Mouse (Mus musculus) left cerebral cortex, adult 9 months (tissue): Measurements from ENCODE around the gene Eef1a2.
A peak's percentile ranks its signal among the peaks of the same experiment; 100 is the strongest.

Experiments used
- DNase-seq, 2 experiments: peaks; one replicate each; pipeline ENCODE4 v3.0.0; 2022; ENCODE audit warnings: low spot score in 2 of 2

Eef1a2 gene

DNA sequence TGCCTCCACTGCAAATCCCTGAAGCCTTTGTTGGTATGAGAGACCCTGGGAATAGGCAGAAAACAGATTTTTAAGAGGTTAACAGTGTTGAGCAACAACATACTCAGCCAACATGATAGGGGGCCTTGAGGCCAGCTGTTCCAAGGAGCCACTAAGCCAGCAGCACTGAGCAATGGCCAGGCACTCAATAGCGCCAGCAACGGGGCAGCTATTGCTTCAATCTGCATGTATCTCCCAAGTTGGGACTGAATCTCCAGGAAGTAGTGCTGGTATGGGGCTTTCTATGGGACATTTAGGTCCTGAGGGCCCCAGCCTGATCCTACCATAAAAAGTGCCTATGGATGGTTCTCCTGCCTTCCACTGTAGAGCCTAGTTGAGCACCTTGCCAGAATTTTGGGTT lies 1.7 kb upstream of the Eef1a2 start:
- no peak for DNase-seq

GRCm38 (mm10) chr2:181157716-181158302 lies 995 bp upstream of the Eef1a2 start:
- no peak for DNase-seq

GRCm38 (mm10) chr2:181157180-181157579 lies 366 bp upstream of the Eef1a2 start:
- DNase-seq: no peak

GRCm38 (mm10) chr2:181155801-181156200 lies 1.0 kb downstream of the Eef1a2 start:
- DNase-seq: no peak

DNA sequence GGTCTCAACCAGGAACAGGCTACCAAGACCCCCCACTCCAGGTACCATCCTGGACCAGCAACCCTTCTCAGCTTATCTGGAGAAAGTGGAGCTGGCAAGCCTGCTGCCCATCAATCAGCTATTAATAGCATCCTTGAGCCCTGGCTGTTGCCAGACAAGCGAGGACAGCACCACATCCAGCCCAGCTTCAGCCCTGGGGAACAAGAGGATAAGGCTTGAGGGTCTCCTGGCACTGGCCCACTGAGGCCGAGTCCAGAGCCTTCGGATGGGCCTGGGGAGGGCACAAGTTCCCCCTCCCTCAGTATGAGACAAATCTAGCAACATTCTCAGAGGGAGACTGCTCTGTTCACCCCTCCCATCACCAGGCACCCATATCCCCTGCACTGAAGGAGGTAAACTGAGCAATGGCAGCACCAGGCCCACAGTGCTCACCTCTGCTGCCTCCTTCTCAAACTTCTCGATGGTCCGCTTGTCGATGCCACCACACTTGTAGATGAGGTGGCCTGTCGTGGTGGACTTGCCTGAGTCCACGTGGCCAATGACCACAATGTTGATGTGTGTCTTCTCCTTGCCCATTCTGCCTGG lies 1.9 kb downstream of the Eef1a2 start:
- DNase-seq: no peak

GRCm38 (mm10) chr2:181154361-181154760 lies 2.5 kb downstream of the Eef1a2 start:
- no peak for DNase-seq

DNA sequence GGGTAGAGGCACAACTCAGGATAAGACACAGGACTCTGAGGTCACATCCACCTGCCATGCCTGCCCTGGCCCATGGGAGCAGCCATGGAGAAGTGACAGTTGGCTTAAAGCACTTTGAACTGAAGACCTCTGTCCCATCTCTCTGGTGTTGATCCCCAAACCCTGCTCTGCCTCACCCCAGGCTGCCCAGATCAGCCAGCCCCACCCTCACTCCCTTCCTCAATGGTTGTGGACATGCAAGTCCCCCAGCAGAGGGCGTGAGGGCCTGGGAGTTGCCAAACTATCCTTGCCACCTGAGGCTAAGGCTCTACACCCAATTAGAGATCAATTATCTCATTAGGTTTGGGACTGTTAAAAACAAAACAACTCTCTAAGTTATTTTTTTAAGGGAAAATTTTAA lies 3.0 kb downstream of the Eef1a2 start:
- DNase-seq: no peak

DNA sequence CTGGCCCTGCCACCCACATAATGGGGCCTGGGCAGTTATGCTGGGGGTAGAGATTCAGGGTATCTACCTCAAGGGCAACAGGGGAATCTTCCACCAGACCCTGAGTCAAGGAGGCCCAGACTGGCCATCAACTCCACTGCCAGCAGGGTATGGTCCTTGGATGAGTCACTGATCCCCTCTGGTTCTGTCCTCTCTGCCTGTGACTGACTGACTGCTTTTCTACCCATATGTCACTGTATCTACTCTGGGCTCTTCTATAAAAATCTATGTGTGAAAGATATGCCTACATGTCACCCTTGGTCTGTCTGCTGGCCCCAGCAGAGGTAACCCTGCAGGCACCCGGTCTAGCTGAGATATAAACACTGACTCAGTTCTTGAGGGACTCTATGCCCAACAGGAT lies 3.7 kb downstream of the Eef1a2 start:
- no peak for DNase-seq

GRCm38 (mm10) chr2:181152701-181153100 lies 4.1 kb downstream of the Eef1a2 start:
- peak in 1 of 2 experiments; percentile 37 for DNase-seq

- peak; percentile 72 to 77 for DNase-seq
These were observed 6.5 kb downstream of the Eef1a2 start for GRCm38 (mm10) chr2:181150281-181150680.

- DNase-seq: peak in 1 of 2 experiments; percentile 9
These were observed 8.4 kb downstream of the Eef1a2 start for GRCm38 (mm10) chr2:181148318-181148955.

- no peak for DNase-seq
These were observed 9.1 kb downstream of the Eef1a2 start for GRCm38 (mm10) chr2:181147546-181148317.

DNA sequence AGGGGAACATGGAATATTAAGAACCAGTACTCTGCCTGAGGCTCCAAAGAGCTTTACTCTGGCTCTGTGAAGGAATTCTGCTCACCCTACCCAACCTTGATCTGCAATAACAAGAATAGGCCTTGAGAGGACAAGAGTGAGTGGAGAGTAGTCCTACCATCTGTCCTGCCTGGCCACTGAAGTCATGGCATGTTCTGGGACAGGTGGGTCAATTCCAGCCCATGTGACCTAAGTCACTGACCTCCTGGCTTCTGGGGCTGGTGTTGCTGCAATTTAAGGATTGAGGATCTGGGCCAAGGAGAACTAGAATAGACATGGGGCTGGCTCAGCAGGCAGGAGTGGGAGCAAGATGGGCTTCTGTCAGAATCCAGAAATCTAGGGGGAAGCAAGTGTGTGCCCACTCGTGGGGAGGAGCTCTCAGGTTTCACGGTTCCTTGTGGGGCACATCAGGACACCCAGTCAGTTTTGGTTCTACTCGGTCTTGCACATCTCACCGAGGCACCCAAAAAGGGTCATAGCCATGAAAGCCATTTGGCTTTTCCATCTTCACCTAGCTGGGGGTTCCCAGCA lies 9.8 kb downstream of the Eef1a2 start:
- no peak for DNase-seq

- DNase-seq: no peak
These were observed 12.1 kb downstream of the Eef1a2 start for GRCm38 (mm10) chr2:181144675-181145074.

DNA sequence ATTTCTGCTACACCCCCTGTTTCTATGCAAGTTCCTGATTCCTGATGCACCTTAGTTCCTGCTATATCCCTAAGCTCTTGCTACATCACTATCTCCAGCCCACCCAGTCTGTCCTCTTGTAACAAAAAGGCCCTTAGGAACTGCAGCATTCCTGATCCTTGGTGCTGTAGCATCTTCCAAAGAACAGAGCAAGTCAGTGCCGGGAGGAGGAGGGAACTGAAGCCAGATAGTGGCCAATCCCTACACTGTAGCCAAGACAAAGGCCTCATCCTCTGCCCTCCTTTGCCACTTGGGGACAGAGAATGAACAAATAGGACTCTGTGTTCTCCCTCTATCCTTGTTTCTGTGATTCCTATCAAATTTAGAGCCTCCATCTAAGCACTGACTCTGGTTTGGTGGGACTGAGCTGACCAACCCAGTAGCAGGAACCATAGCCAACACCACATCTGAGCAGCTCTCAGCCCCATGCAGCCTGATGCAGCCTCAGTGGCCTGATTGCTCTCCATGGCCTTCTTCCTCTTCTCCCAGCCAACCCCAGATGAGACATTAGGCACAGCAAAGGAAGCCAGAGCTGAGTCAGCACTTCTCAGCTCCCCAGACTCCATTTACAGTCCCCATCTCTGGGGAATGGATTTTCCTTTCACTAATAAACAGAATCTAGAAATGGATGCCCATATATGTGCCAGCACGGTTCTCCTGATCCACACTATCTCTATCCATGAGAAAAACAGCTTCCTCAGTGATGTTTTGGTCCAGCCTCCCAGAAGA lies 13.1 kb downstream of the Eef1a2 start:
- DNase-seq: no peak

DNA sequence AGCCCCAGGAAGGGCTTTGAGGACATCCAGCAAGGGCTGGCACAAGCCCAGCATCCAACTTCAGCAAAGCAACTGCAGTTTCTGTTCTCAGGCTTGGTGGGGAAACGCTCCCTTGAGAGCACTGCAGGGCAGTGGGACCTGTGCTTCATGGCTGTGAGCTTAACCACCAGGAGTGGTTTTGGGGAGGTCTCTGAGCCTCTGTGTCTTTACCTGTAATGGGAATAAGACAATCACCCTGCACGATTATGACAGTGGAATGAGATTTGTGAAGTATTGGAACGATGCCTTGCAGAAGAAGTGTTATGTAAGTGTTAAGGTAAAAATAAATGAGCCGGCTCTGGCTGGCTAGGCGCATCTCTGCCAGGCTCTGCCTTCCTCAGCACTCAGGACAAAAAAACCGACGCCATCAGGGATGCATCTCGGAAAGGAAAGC lies 14.1 kb downstream of the Eef1a2 start:
- DNase-seq: peak; percentile 71 to 76

DNA sequence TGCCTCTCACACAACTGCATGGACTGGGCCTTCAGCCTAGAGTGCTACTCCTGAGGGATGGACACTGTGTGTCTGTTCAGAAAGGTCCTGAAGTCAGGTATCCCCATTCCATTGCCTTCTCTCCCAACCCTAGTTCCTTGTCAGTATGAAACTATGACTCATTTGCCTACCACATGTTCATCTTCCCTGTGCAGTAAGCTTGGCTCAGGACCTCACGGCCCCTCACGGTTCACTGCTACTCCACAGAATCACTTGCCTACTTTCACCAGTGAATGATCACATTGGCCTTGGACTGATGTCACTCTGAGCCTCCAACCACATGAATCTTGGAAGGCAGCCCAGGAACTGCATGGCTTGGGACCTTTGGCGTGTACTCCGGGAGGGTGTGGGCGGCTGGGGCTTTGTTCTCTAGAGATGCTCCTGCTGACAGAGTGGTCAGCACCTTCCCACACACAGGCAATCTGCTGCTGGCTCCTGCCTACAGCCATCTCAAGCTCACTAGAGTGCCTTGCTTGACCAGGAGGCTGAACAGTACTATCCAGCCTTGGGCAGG lies 17.1 kb downstream of the Eef1a2 start:
- no peak for DNase-seq

DNA sequence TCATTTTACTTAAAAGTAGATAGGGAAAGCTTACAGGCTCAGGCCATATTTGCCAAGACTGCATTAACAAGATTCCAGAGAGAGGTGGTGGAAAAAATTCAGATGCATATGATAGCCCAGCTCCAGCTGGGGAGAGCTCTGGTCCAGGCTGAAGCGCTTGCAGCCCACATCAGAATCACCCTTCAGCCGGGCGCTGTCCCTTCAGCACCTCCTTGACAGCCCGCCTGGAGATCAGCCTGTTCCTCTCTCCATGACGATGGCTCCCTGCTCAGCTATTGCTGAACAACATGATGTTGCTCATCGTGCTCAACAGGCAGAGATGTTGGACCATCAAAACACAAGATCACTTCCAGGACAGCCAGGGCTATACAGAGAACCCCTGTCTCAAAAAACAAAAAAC lies 19.9 kb downstream of the Eef1a2 start:
- DNase-seq: no peak

DNA sequence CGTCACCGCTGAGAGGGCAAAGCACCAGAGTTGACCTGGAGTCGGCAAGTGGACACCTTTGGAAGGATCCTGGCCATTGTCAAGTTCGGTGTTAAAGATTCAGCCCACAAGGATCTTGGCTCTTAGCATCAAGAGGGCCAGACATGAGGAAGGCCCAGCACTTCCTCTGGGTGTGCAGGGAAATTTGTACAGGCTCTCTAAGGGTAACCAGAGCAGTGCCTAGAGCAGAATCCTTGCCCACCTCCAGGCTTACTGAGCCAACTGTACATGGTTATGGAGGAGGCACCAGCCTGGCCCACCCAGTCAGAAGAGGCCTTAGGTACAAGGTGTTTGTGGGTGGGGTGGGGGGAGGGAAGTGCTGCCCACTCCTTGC lies 21.4 kb downstream of the Eef1a2 start:
- DNase-seq: no peak

- no peak for DNase-seq
These were observed 22.0 kb downstream of the Eef1a2 start, which contains the start of gene Kcnq2 for GRCm38 (mm10) chr2:181134591-181135445. Gene Kcnq2 (minus strand): TSS chr2:181135300.
